Mouse (Mus musculus) cerebellum, adult 2 months (tissue): ENCODE data around the gene Cab39l.

Source experiments
- CTCF ChIP-seq: fragments of 200-500 bp; IDR thresholded peaks from 2 replicates; pipeline ENCODE4 v1.5.1; 2011; ENCODE audit warnings: low read depth, mild to moderate bottlenecking, control low read depth, low read length, moderate library complexity, borderline replicate concordance; ENCODE audit not compliant: insufficient read depth
- POLR2A ChIP-seq: fragments of 200-500 bp; IDR thresholded peaks from 2 replicates; pipeline ENCODE4 v1.6.1; 2011; ENCODE audit warnings: low read length, control low read depth, borderline replicate concordance; ENCODE audit not compliant: insufficient read depth

DNA sequence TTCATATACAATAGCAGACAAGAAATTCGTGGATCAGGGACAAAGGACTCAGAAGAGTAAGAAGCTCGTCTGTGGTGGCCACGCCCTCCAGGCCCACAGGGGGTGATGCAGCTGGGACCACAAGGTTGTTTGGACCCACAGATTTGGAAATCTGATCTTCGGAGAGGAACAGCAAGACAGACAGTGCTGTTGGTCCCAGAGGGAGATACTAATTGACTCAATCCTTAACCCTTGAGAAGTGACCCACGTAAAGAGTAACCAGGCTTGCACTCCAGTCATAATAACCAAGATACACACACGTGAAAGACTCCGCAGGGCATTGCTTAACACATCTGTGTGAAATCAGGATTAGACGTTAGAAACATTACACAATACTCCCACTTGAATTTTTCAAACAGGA is 151.1 kb downstream of the Cab39l start:
- no peak for TF ChIP-seq POLR2A
- no peak for TF ChIP-seq CTCF
